Mouse (Mus musculus) adrenal gland, adult (tissue): ENCODE measurements around the gene Gbp5.
"Not testable (repeated sequence)": the region's sequence is repeated elsewhere in the genome, so short reads cannot be mapped to it uniquely, and the experiment has no call there.

Experiments used
- DNase-seq, 2 experiments: peaks; one replicate each; pipeline ENCODE4 v3.0.0; 2022 to 2023; ENCODE audit warnings: low spot score in 1 of 2; ENCODE audit not compliant: inconsistent age in 2 of 2

Gbp5 gene

DNA sequence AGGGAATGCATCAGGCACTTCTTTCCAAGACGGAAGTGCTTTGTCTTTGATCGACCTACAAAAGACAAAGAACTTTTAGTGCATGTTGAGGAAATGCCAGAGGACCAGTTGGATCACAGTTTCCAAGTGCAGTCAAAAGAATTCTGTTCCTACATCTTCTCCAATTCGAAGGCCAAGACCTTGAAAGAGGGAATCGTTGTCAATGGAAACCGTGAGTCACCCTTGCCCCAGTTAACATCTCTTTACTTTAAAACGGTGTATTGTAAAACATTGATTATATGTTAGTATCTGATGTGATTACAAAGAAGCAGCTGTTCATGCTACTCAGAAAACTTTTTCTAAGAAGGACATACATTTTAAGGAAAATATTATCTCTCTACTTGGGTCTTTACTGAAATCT, 47.6 kb downstream of the Gbp5 start:
- DNase-seq = peak; percentile 42 to 77

DNA sequence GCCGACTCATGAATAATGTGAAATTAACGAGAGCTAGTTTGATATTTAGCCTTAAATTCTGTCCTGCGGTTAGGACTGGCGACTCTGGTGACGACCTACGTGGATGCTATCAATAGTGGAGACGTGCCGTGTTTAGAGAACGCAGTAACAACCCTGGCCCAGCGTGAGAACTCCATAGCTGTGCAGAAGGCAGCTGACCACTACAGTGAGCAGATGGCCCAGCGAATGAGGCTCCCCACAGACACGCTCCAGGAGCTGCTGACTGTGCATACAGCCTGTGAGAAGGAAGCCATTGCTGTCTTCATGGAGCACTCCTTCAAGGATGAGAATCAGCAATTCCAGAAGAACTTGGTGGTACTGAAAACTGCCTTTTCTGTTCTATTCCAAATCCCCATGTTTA, 49.0 kb downstream of the Gbp5 start:
- not testable (repeated sequence) for DNase-seq

DNA sequence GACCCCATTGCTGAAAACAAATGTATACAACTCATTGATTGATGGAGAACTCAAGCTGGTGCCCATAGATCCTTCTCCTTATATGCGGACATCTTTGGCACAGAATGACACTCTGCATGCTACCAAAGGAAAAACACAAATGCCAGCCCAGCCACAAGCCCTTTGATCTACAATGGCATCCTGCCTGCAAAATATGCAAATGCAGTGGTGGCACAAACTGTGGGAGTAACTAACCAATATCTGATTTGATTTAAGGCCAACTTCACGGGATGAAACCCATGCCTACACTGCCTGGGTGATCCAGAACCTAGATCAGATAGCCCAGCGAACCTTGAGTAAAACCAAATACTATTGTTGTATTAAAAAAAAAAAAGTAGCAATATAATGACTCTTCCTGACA, 52.9 kb downstream of the Gbp5 start:
- DNase-seq = peak in 1 of 2 experiments; percentile 30

DNA sequence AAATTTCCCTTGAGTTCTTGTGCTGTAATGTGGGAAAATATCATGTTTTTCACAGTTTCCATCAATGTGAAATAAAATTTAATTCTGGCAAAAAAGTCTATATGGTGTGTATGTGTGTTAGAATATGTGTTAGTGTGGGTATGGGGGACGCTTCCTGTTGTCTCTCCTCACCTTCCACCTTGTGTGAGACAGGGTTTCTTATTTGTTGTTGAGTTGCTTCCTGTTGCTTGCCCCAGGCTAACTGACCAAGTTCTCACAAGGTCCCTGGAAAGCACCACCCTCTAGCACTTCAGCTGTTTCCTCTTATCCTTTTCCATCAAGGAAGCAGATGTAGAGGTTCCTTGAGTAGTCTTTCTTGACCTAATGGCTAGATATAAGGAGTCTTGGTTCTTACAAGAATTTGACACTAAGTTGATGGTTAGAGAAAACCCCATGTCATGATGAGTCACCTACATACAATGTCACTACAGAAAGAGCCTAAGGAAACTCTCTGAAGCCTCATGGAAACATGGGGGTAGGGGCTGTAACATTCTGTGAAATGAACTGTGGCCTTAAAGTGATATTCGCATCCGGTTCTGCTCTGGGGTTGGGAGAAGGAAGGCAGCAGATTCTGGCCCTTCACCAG, 56.4 kb downstream of the Gbp5 start:
- no peak for DNase-seq

DNA sequence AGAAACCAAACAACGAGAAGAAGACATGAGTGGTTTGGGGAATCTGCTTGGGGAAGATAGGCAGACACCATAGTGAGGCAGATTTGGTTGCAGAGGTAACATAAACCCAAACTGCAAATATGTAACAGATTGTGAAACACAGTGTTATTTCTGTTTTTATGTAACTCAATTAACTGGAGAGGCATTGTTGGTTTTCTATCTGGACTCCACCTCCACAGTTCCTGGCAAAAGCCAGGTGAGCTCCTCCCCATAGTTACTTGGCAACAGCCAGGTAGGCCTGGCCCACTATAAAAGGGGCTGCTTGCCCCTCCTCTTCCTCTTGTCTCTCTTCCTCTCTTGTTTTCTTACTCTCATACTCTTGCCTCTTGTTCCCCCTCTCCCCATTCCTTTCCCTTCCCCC, 60.8 kb downstream of the Gbp5 start:
- no peak for DNase-seq

DNA sequence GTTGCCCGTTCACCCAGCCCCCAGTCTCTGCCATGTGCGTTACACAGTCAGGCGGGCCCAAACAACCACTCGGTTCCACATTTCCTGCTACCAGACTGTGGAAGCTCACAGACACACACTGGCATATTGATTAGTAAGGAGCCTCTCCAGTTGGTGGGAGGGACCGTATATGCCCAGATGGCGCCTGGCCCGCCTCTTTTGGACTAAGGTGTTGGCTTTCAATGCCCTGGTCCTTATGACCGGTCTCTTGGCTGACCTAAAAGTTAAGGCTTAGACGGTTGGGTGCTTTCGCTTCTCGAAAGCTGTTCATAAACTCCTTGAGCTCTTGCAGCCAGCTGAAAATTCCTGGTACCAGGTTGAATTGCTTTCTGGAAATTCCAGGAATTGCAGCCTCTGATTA, 61.8 kb downstream of the Gbp5 start:
- DNase-seq = no peak

DNA sequence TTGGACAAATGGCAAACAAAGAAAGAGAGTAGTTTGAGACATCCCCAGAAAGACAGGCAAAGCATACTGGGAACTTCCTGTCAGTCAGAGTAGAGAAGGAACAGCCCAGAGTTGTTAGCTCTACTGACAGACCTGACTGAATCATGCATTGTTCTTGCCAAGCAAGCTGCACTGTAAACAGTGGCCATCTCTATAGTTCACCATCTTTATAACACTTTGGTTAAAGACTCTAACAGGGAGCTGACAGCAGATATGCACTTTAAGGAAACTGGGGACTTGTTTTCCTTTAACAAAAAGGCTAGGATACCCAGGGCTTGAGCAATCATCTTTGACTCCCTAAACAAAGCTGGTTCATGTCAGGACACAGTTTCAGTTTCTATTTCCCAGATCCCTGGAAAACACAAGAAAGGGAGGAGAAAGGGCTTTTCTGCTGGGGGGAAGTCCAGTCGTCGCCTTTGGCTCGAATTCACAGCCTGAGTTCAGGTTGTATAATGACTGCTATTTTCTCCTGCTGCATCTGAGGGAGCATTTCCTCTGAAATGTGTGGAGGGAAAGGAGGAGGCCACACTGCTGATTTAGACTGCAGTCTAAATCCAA, 66.0 kb downstream of the Gbp5 start, which contains the start of gene Gbp3:
Gbp3 (plus strand) TSS at position 395 of the 597 bp plus-strand sequence.
- DNase-seq = peak; percentile 35 to 85

DNA sequence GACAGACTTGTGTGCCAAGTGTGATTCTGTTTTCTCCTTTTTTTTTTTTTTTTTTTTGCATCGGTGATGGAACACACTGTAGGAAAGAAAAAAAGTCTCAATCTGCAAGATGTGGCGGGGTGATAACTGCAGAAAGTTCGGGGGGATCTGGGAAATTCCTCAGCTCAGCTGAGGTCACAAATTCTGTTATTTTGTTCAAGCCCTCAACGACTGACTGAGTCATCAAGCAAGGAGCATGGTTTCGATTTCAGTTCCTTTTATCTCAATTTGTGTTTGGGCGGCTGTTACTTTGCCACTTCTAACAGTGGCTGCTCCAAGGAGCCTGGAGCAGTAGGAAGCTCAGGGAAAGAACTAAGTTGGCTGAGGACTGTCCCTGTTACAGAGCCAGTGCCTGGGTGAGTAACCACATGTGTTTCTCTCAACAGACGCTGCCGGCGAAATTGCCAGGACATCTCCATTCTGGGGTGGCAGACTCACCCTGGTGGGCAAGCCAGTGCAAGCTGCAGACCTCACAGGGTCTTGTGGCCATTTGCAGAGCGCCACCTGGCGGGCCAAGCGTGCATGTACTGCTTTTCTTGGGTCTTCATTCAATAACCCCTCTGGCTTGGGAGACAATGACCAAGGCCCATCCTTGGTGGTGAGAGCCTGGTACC, 66.6 kb downstream of the Gbp5 start:
- DNase-seq = peak; percentile 90 to 96

DNA sequence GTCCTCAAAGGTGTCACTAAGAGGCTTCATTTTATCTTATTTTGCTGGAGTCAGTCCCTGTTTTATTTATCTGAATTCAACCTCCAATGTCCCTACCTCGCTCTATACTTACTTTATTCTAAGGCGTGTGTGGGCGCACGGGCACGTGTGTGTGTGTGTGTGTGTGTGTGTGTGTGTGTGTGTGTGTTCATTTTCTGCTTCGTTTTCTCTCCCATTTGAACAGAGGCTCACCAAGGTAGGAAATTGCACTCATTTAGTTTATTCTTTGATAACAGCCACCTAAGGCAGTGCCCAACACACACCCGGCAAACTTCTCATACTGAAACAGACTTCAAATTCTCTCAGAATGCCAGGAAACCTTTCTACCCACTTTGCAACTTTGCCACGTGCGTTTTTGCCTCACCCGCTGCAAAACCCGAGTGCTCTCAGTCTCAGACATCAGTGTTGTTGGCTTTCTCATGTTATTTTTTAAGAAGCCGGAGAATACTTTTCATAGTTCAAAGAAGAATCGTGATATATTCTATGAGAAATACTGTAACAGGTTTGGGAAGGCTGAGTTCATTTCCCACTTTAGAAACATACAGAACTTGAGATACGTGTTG, 67.4 kb downstream of the Gbp5 start:
- no peak for DNase-seq

DNA sequence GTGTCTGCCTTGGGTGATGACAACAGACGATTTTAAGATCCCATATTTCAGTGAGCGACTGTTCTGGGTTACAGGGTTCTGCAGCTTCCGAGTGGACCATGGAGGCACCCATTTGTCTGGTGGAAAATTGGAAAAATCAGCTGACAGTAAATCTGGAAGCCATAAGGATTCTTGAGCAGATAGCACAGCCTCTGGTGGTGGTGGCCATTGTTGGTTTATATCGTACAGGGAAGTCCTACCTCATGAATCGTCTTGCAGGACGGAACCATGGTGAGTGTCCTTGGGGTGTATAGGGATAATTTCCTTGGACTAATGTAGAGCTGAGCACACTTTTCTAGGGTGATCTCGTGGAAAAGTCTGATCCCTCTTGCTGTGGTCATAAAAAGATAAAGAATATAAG, 67.9 kb downstream of the Gbp5 start:
- no peak for DNase-seq

DNA sequence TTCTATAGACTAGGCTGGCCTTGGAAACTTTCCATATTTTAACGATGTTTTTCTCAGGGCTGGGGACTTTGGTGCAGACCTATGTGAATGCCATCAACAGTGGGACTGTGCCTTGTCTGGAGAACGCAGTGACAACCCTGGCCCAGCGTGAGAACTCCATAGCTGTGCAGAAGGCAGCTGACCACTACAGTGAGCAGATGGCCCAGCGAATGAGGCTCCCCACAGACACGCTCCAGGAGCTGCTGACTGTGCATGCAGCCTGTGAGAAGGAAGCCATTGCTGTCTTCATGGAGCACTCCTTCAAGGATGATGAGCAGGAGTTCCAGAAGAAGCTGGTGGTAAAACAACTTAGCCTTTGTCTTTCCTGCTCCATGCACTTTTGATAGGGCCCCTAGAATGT, 73.7 kb downstream of the Gbp5 start:
- DNase-seq = not testable (repeated sequence)

DNA sequence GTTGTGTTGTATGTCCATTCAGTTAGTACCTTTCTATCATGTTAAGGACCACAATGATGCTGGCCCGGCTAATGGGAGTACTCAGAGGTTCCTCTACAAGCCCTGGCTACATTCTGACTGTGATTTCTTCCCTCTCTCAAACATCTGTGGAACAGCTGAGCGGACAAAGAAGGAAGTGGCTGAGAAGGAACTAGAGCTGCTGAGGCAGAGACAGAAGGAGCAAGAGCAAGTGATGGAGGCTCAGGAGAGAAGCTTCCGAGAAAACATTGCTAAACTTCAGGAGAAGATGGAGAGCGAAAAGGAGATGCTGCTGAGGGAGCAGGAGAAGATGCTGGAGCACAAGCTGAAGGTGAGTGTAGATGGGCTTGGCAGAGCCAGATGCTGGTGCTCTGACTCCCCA, 77.0 kb downstream of the Gbp5 start:
- DNase-seq = no peak
